Mouse (Mus musculus) heart, adult 2 months (tissue): ENCODE data around the gene Dmxl2. TPM values are rescaled to one million over a fixed set of nuclear protein-coding genes. Genes with fewer than 3 reads are reported as not detected.

Experiments used
- DNase-seq, 2 experiments: peaks; one replicate each; pipeline ENCODE4 v3.0.0; 2021
- H3K27ac ChIP-seq: fragments of 200-600 bp; 2 replicates; pipeline ENCODE4 v1.8.1; 2022
- H3K27me3 ChIP-seq: fragments of 200-500 bp; 2 replicates; pipeline ENCODE4 v1.6.1; 2012; ENCODE audit warnings: mild to moderate bottlenecking, low read length, inconsistent platforms, mixed read lengths; ENCODE audit not compliant: control insufficient read depth, insufficient read depth
- H3K36me3 ChIP-seq: fragments of 200-500 bp; 2 replicates; pipeline ENCODE4 v1.6.1; 2012; ENCODE audit warnings: low read length, inconsistent platforms; ENCODE audit not compliant: control insufficient read depth, insufficient read depth
- H3K4me1 ChIP-seq: fragments of 200-500 bp; 2 replicates; pipeline ENCODE4 v1.6.1; 2011; ENCODE audit warnings: low read length; ENCODE audit not compliant: control insufficient read depth, insufficient read depth
- H3K4me3 ChIP-seq: fragments of 200-600 bp; 2 replicates; pipeline ENCODE4 v1.8.1; 2022
- H3K79me2 ChIP-seq: fragments of 200-500 bp; replicated peaks from 2 replicates; pipeline ENCODE4 v1.6.1; 2012; ENCODE audit warnings: mild to moderate bottlenecking, inconsistent platforms, low read length, moderate library complexity, mixed read lengths; ENCODE audit not compliant: control insufficient read depth, insufficient read depth
- H3K9ac ChIP-seq: fragments of 200-500 bp; 2 replicates; pipeline ENCODE4 v1.6.1; 2012; ENCODE audit warnings: low read depth, mild to moderate bottlenecking, control low read depth, inconsistent platforms, low read length, mixed read lengths
- CTCF ChIP-seq: fragments of 200-600 bp; IDR thresholded peaks from 2 replicates; pipeline ENCODE4 v1.8.1; 2022; ENCODE audit warnings: antibody characterized with exemption, mild to moderate bottlenecking, moderate library complexity
- EP300 ChIP-seq: fragments of 200-500 bp; IDR thresholded peaks from 2 replicates; pipeline ENCODE4 v1.6.1; 2011; ENCODE audit warnings: low read depth, low read length, control low read depth; ENCODE audit not compliant: insufficient read depth
- POLR2A ChIP-seq: fragments of 200-500 bp; IDR thresholded peaks from 2 replicates; pipeline ENCODE4 v1.6.1; 2011; ENCODE audit warnings: mild to moderate bottlenecking, low read depth, low read length, control low read depth; ENCODE audit not compliant: insufficient read depth
- WGBS: fragments of 180-500 bp; shearing (Covaris S2); methylation state at CpG from one replicate; pipeline ENCODE4 v1.1.7; 2018; 5-methylcytosine and 5-hydroxymethylcytosine counted together
- intact Hi-C: fragments of 180-260 bp; cut with DNase I; formaldehyde crosslinking; loops from one replicate; pipeline ENCODE4 v1.15.1; 2025
- polyA plus RNA-seq: library from polyadenylated mRNA; depleted of rRNA; stranded (reverse); fragments of >200 nt; gene quantifications from 2 replicates; pipeline ENCODE4 v1.2.3, GENCODE M21; 2012; rRNA removed
- total RNA-seq, 2 experiments: library from RNA; stranded (reverse); gene quantifications; 2 replicates each; pipeline ENCODE4 v1.2.3; 2021

Gene Dmxl2
- total and polyA plus RNA-seq, 3 experiments = 6.7 to 27.6 (median 20.6) TPM

- Histone ChIP-seq H3K9ac (no peak overlapping the region), H3K27me3 (no peaks in the 10 kb centered on the region), H3K79me2 (no peaks in the 10 kb centered on the region), H3K4me3 (no peak overlapping the region), H3K4me1 (no peaks in the 10 kb centered on the region), H3K36me3 (no peaks in the 10 kb centered on the region), H3K27ac (no peak overlapping the region)
- TF ChIP-seq CTCF = no peak
- no peak for DNase-seq
- intact Hi-C loops = no loop called here
- WGBS = 54% methylated on average over 7 of the region's 7 CpGs
These were observed 159.4 kb downstream of the Dmxl2 start for GRCm38 (mm10) chr9:54342026-54342425.

- Histone ChIP-seq H3K27ac (no peak overlapping the region), H3K9ac (no peak overlapping the region), H3K4me1 (no peaks in the 10 kb centered on the region), H3K27me3 (no peaks in the 10 kb centered on the region), H3K36me3 (no peaks in the 10 kb centered on the region), H3K4me3 (no peak overlapping the region), H3K79me2 (no peaks in the 10 kb centered on the region)
- no peak for DNase-seq
- TF ChIP-seq CTCF (peak; percentile 78), EP300 (no peak), POLR2A (no peak)
- intact Hi-C loops = loop anchor here (5.0 kb wide), 2 partner anchors 154 to 344 kb away; no protein-coding TSS in a partner anchor
- WGBS = 54% methylated on average over 6 of the region's 6 CpGs
These were observed 164.8 kb downstream of the Dmxl2 start for GRCm38 (mm10) chr9:54336532-54337144.

DNA sequence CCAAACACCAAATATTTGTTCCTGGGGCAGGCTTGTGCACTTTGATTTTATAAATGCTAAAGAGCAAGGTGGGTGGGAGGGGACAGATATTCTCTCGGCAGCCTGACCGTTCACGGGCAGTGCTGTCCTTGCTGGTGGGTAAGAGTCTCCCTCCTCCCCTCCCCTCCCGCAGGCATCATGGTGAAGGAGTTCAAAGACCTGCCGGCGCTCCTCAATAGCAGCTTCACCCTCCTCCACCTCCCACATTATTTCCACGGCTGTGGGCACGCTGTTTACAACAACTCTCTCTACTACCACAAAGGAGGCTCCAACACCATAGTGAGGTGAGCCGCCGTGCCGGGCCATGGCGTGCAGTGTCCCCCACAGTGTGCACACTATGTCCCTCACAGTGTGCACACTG is 165.8 kb downstream of the Dmxl2 start:
- DNase-seq = no peak
- Histone ChIP-seq H3K4me1 (no peaks in the 10 kb centered on the region), H3K27ac (no peak overlapping the region), H3K27me3 (no peaks in the 10 kb centered on the region), H3K4me3 (no peak overlapping the region), H3K36me3 (no peaks in the 10 kb centered on the region), H3K9ac (no peak overlapping the region), H3K79me2 (no peaks in the 10 kb centered on the region)
- intact Hi-C loops = loop anchor here (5.0 kb wide), 2 partner anchors 153 to 343 kb away; no protein-coding TSS in a partner anchor
- TF ChIP-seq CTCF (no peak), POLR2A (no peak), EP300 (no peak)
- 77% methylated on average over 12 of the region's 12 CpGs for WGBS

DNA sequence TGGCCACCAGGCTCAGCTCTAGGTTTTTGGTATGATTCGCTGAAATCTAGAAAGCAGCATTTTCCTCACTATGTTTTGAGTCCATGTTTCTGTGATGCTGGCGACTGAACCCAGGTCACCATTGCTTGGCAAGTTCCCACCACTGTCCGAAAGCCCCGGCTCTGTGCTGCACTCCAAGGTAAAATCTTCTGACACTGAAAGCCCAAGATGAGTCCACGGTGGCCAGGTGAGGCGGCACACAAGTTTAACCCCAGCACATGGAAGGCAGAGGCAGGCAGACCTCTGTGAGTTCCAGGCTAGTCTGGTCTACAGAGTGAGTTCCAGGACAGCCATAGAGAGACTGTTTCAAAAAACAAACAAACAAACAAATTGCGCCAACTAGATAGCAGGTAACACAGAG is 172.2 kb downstream of the Dmxl2 start:
- intact Hi-C loops = no loop called here
- no peaks in the 10 kb centered on the region for H3K4me1 ChIP-seq
- DNase-seq = no peak
- 82% methylated on average over 7 of the region's 7 CpGs for WGBS
- no peaks in the 10 kb centered on the region for H3K27me3 ChIP-seq
- no peak for TF ChIP-seq EP300
- TF ChIP-seq POLR2A = no peak
- no peak for TF ChIP-seq CTCF
- H3K36me3 ChIP-seq = no peaks in the 10 kb centered on the region
- no peak overlapping the region for H3K9ac ChIP-seq
- H3K27ac ChIP-seq = no peak overlapping the region
- no peaks in the 10 kb centered on the region for H3K79me2 ChIP-seq
- no peak overlapping the region for H3K4me3 ChIP-seq

DNA sequence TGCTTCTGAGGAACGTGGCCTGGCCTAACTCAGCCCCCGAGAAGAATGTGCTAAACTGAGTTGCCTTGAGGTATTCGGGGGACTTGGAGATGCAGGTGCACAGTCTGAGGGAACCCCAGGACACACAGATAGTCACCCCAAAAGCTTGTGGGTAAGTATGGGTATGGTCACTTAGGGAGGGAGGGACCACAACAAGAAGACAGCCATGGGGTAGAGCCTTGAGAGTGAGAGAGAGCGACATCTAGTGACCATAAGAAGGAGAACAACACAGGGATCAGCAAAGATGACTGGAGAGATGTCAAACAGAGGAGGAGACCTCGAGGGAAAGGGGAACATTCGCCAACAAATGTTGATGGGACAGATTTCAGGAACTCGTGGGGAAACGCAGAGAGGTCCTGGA is 178.0 kb downstream of the Dmxl2 start:
- Histone ChIP-seq H3K9ac (no peak overlapping the region), H3K4me1 (no peaks in the 10 kb centered on the region), H3K27ac (no peak overlapping the region), H3K27me3 (no peaks in the 10 kb centered on the region), H3K36me3 (no peaks in the 10 kb centered on the region), H3K4me3 (no peak overlapping the region), H3K79me2 (no peaks in the 10 kb centered on the region)
- peak; percentile 71 for TF ChIP-seq CTCF
- no peak for TF ChIP-seq EP300
- intact Hi-C loops = loop anchor here (1.0 to 5.0 kb wide), 2 partner anchors 142 to 331 kb away; no protein-coding TSS in a partner anchor
- no peak for DNase-seq
- 38% methylated on average over 8 of the region's 8 CpGs for WGBS

DNA sequence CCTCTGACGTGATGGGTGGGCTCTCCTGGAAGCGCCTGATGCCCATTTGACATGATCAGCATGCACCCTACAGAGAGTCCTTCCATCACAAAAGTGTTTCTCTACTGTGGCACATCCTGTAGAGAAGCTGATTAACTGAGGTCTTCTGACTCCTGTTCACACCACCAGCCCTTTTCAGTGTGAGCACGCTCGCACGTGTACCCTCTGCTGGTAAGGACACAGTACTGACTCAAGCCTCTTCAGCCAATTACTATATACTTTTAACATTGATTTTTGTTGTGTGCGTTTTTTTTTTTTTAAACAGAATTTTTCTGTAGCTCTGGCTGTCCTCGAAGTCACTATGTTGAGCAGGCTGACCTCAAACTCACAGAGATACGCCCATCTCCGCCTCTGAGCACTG is 185.1 kb downstream of the Dmxl2 start:
- no peaks in the 10 kb centered on the region for H3K36me3 ChIP-seq
- no peaks in the 10 kb centered on the region for H3K4me1 ChIP-seq
- no peak overlapping the region for H3K4me3 ChIP-seq
- 66% methylated on average over 9 of the region's 9 CpGs for WGBS
- no peak for DNase-seq
- intact Hi-C loops = no loop called here
- no peak overlapping the region for H3K9ac ChIP-seq
- H3K79me2 ChIP-seq = no peaks in the 10 kb centered on the region
- H3K27ac ChIP-seq = no peak overlapping the region
- H3K27me3 ChIP-seq = no peaks in the 10 kb centered on the region
- TF ChIP-seq EP300 = no peak
- no peak for TF ChIP-seq POLR2A
- TF ChIP-seq CTCF = no peak

Other genes with a start within 250 kb of the Dmxl2 start
- gene Cyp19a1, start 233.5 kb downstream of the Dmxl2 start, total RNA-seq = not detected
- gene Cyp19a1, start 233.5 kb downstream of the Dmxl2 start, polyA plus RNA-seq = not detected in 2 replicates
- under 1 TPM; 0.05 TPM for gene Gldn, start 215.1 kb downstream of the Dmxl2 start, total RNA-seq
- 0.20 and 0.31 TPM in 2 replicates for gene Gldn, start 215.1 kb downstream of the Dmxl2 start, polyA plus RNA-seq
- gene Sh2d7, start 37.4 kb upstream of the Dmxl2 start, total RNA-seq = not detected
- 0.08 TPM in 1 of 2 replicates, not detected in the other for gene Sh2d7, start 37.4 kb upstream of the Dmxl2 start, polyA plus RNA-seq
- 1 to 10 TPM; 2.1 TPM for gene Cib2, start 58.6 kb upstream of the Dmxl2 start, total RNA-seq
- 4.1 and 5.9 TPM in 2 replicates for gene Cib2, start 58.6 kb upstream of the Dmxl2 start, polyA plus RNA-seq
- 100 to 1,000 TPM; 507 to 582 TPM for gene Idh3a, start 84.7 kb upstream of the Dmxl2 start, total RNA-seq
- 367 and 618 TPM in 2 replicates for gene Idh3a, start 84.7 kb upstream of the Dmxl2 start, polyA plus RNA-seq
- gene Acsbg1, start 160.2 kb upstream of the Dmxl2 start, total RNA-seq = under 1 TPM; 0.30 to 0.31 TPM
- gene Acsbg1, start 160.2 kb upstream of the Dmxl2 start, polyA plus RNA-seq = 0.70 and 0.85 TPM in 2 replicates
- 10 to 100 TPM; 81.9 to 85.5 TPM for gene Dnaja4, start 197.2 kb upstream of the Dmxl2 start, total RNA-seq
- 39.1 and 69.8 TPM in 2 replicates for gene Dnaja4, start 197.2 kb upstream of the Dmxl2 start, polyA plus RNA-seq
- 10 to 100 TPM; 29.0 to 29.6 TPM for gene Wdr61, start 232.9 kb upstream of the Dmxl2 start, total RNA-seq
- 21.3 and 37.7 TPM in 2 replicates for gene Wdr61, start 232.9 kb upstream of the Dmxl2 start, polyA plus RNA-seq